Mouse (Mus musculus) liver, embryonic 14 days (tissue): Measurements from ENCODE around the gene Hebp1. TPM values are rescaled to one million over a fixed set of nuclear protein-coding genes. Genes with fewer than 3 reads are reported as not detected.

Experiments used
- polyA plus RNA-seq: library from polyadenylated mRNA; depleted of rRNA; stranded (reverse); fragments of >200 nt; gene quantifications from 2 replicates; pipeline ENCODE4 v1.2.3, GENCODE M21; 2012; rRNA removed

Gene Hebp1
- 184 and 208 TPM in 2 replicates for polyA plus RNA-seq

DNA sequence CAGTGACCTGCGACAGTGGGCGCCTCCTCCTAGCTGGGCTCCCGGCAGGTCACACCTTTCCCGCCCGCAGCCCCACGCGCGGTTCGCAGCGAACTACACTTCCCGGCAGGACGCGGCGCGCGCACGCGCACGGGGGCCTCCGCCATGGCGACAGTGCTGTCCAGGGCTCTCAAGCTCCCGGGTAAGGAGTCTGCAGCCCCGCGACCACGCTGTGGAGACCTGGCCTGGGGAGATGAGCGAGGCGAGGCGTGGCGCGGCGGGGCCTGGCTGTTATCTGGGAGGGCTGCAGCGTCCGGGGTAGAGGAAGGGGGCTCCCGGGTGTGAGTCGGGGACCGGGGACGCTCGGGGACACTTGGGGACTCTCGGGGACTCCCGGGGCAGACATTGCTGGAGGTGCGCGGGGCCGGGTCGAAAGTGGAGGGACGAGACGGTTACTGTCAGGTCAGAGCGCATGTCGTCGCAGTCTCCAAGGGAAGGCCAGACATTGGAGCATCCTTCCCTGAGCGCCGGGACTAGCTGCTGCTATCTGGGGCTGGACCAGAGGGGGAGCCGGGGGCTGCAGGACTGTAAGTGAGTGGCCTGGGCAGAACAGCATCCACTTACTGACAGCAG is at the start of gene Hebp1, which contains the start of gene Fam234b:
Gene Hebp1, minus strand, starts transcription at position 102 of the 612 bp plus-strand sequence.
Gene Fam234b, plus strand, starts transcription at position 57 of the 612 bp plus-strand sequence.

GRCm38 (mm10) chr6:135118183-135118582 is 79.6 kb downstream of the Hebp1 start, which contains the start of gene Gprc5d:
Gene Gprc5d (minus strand): TSS chr6:135118283.

Other genes with a start within 250 kb of the Hebp1 start
- gene Apold1, start 216.3 kb downstream of the Hebp1 start, polyA plus RNA-seq = 0.83 and 1.1 TPM in 2 replicates
- 49.0 and 50.8 TPM in 2 replicates for gene Ddx47, start 186.4 kb downstream of the Hebp1 start, polyA plus RNA-seq
- gene Gprc5a, start 132.4 kb downstream of the Hebp1 start, polyA plus RNA-seq = 0.10 TPM in 2 replicates
- 0.14 and 0.21 TPM in 2 replicates for gene Gprc5d, start 79.7 kb downstream of the Hebp1 start, polyA plus RNA-seq
- gene Fam234b, start within 50 bp of the Hebp1 start, polyA plus RNA-seq = 16.5 and 19.3 TPM in 2 replicates
- 0.09 and 0.13 TPM in 2 replicates for gene Gsg1, start 56.3 kb upstream of the Hebp1 start, polyA plus RNA-seq
- gene Pbp2, start 112.4 kb upstream of the Hebp1 start, polyA plus RNA-seq = not detected in 2 replicates
- 1.7 and 3.1 TPM in 2 replicates for gene Emp1, start 164.5 kb upstream of the Hebp1 start, polyA plus RNA-seq